In the genomic region with DNA sequence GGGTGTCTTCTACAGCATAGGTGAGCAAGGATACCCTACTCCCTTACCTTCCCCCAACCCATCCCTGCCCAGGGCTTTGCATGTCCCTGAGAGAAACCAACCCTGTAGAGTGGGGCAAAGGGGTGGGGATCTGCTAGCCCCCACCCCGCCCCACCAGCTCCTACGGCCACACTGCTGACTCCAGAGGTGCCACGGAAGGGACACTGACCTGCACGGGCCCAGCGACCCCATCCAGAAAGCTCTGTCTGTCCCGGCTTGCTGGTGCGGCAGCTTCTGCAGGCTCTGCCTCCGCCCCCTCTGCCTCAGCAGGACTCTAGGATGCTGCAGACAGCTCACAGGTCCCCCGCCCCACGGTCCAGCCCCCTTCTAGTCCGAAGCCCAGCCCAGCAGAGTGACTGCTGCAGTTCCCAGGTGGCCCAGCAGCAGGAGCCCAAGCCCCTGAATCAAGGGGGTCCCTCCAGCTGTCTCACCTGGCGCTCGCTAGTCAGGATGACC, we compare ENCODE assay signal across 9 mouse cellular contexts. TPM values are rescaled to one million over a fixed set of nuclear protein-coding genes. Genes with fewer than 3 reads are reported as not detected.
A peak's percentile ranks its signal among the peaks of the same experiment; 100 is the strongest.
DNase-seq lines count a peak whose midpoint lies in the region; ATAC-seq lines count a peak whose summit lies in the region.
"Had no signal": no experiment of that assay in that cellular context is flagged by ENCODE, and none has a peak within 500 bp of the region (broad histone marks: within the 10 kb centered on the region; RNA-seq: fewer than 3 reads in every experiment).

No protein-coding gene starts in this region.

- peak; percentile 83 for ATAC-seq in hindbrain, embryonic 16.5 days
- no peak for ATAC-seq in neural tube, embryonic 12.5 days (ENCODE audit: low FRiP score, low read depth)

- peaks cover 2% of the 10 kb centered on the region; the same call in 1 of the 2 replicates for H3K4me1 ChIP-seq in hindbrain, embryonic 16.5 days (ENCODE audit: control insufficient read depth, insufficient read depth, low read depth, low read length)
- H3K4me1 ChIP-seq in neural tube, embryonic 12.5 days = peaks cover 7% of the 10 kb centered on the region; the same call in 1 of the 2 replicates

- peak; percentile 56 to 73 for DNase-seq in kidney, postnatal 4 days
- DNase-seq in kidney, postnatal 14 days = no peak
- DNase-seq in embryo, embryonic 10.5 days (ENCODE audit: low spot score) = peak; percentile 68
- no peak for DNase-seq in adrenal gland, adult 18-20 months (ENCODE audit: low spot score in 2 of 2)
- no peak for DNase-seq in cerebellum, adult 9-10 months
- DNase-seq in thymus, postnatal 25 days = no peak
- DNase-seq: lung, adult 18-20 months had no signal

- no peaks in the 10 kb centered on the region for H3K9me3 ChIP-seq in hindbrain, embryonic 16.5 days (ENCODE audit: control insufficient read depth, low read length)
- H3K9me3 ChIP-seq in neural tube, embryonic 12.5 days = no peaks in the 10 kb centered on the region

- WGBS in hindbrain, embryonic 16.5 days = 3% methylated on average over 13 of the region's 13 CpGs
- 3% methylated on average over 13 of the region's 13 CpGs for WGBS in neural tube, embryonic 12.5 days

- H3K4me2 ChIP-seq in hindbrain, embryonic 16.5 days (ENCODE audit: low read length) = peak overlapping the region; percentile 45
- peak overlapping the region; percentile 47 for H3K4me2 ChIP-seq in neural tube, embryonic 12.5 days (replicated peaks)

- peak overlapping the region; percentile 63 for H3K9ac ChIP-seq in hindbrain, embryonic 16.5 days (ENCODE audit: low read depth, low read length)
- no peak overlapping the region for H3K9ac ChIP-seq in neural tube, embryonic 12.5 days

- H3K36me3 ChIP-seq in hindbrain, embryonic 16.5 days (ENCODE audit: control insufficient read depth, insufficient read depth, low read length) = no peaks in the 10 kb centered on the region
- no peaks in the 10 kb centered on the region for H3K36me3 ChIP-seq in neural tube, embryonic 12.5 days

- H3K4me3 ChIP-seq in hindbrain, embryonic 16.5 days (ENCODE audit: low read length) = peak overlapping the region; percentile 39
- peak overlapping the region; percentile 20; the same call in 1 of the 2 replicates for H3K4me3 ChIP-seq in neural tube, embryonic 12.5 days

- H3K27me3 ChIP-seq in hindbrain, embryonic 16.5 days (replicated peaks; ENCODE audit: control insufficient read depth, insufficient read depth, low read length) = no peaks in the 10 kb centered on the region
- H3K27me3 ChIP-seq in neural tube, embryonic 12.5 days (replicated peaks) = peaks cover 7% of the 10 kb centered on the region; the same call in 1 of the 2 replicates

- no peak overlapping the region for H3K27ac ChIP-seq in hindbrain, embryonic 16.5 days (ENCODE audit: low read depth, low read length)
- H3K27ac ChIP-seq in neural tube, embryonic 12.5 days = no peak overlapping the region

RNA-seq across cellular contexts. Expression of a gene that starts 2.4 kb away (rescaled TPM):
- 0.70 and 0.93 TPM in 2 replicates for polyA plus RNA-seq in hindbrain, embryonic 16.5 days (2015; fragmentation: Nextera tagmentation; extraction: Ambion mirVana)
- 0.23 and 0.26 TPM in 2 replicates for polyA plus RNA-seq in neural tube, embryonic 12.5 days (2016; fragmentation: Nextera tagmentation; extraction: Ambion mirVana)
- total RNA-seq in adrenal gland, adult 18-20 months (2021) = 1 to 10 TPM in 1 of 2 experiments, under 1 TPM in 1; 0.19 to 3.8 TPM

RNA-seq across cellular contexts. Expression of a gene that starts 27.1 kb away (rescaled TPM):
- polyA plus RNA-seq in hindbrain, embryonic 16.5 days (2015; fragmentation: Nextera tagmentation; extraction: Ambion mirVana) = 67.8 and 80.1 TPM in 2 replicates
- 36.1 and 40.4 TPM in 2 replicates for polyA plus RNA-seq in neural tube, embryonic 12.5 days (2016; fragmentation: Nextera tagmentation; extraction: Ambion mirVana)
- total RNA-seq in adrenal gland, adult 18-20 months (2021) = 100 to 1,000 TPM in 1 of 2 experiments, 10 to 100 TPM in 1; 15.5 to 104 TPM

RNA-seq across cellular contexts. Expression of a gene that starts 34.5 kb away (rescaled TPM):
- polyA plus RNA-seq in hindbrain, embryonic 16.5 days (2015; fragmentation: Nextera tagmentation; extraction: Ambion mirVana) = 2.0 and 2.3 TPM in 2 replicates
- polyA plus RNA-seq in neural tube, embryonic 12.5 days (2016; fragmentation: Nextera tagmentation; extraction: Ambion mirVana) = 0.28 and 0.38 TPM in 2 replicates
- total RNA-seq in adrenal gland, adult 18-20 months (2021) = under 1 TPM in 1 of 2 experiments, not detected in 1; 0.20 TPM

RNA-seq across cellular contexts. Expression of a gene that starts 56.6 kb away (rescaled TPM):
- 0.23 and 0.27 TPM in 2 replicates for polyA plus RNA-seq in hindbrain, embryonic 16.5 days (2015; fragmentation: Nextera tagmentation; extraction: Ambion mirVana)
- 0.34 and 1.2 TPM in 2 replicates for polyA plus RNA-seq in neural tube, embryonic 12.5 days (2016; fragmentation: Nextera tagmentation; extraction: Ambion mirVana)
- total RNA-seq in adrenal gland, adult 18-20 months (2021) = 1 to 10 TPM; 6.4 to 8.4 TPM

Comparison
In these comparisons a context has a peak if more than half of its experiments do, and no peak if none do; other contexts are left out.
1. DNase-seq: peak in kidney, postnatal 4 days (2 of 2) and embryo, embryonic 10.5 days (single experiment); none in kidney, postnatal 14 days (single experiment), adrenal gland, adult 18-20 months (0 of 2), cerebellum, adult 9-10 months (single experiment) and thymus, postnatal 25 days (single experiment).